Mouse (Mus musculus): ENCODE data around the gene Pim3. TPM values are rescaled to one million over a fixed set of nuclear protein-coding genes. Genes with fewer than 3 reads are reported as not detected.

The Pim3 gene
- total and polyA plus RNA-seq, 3 experiments = 11.4 to 26.0 (median 19.0) TPM

- Histone ChIP-seq H3K4me1 (ENCODE audit: control insufficient read depth in 1 of 2, insufficient read depth in 2 of 2) (peaks cover 11 to 15% of the 10 kb centered on the region in 2 experiments), H3K4me3 (replicated peaks in 1 of 3; ENCODE audit: low read depth in 2 of 3, low read length in 2 of 3, poor library complexity in 1 of 3) (no peak overlapping the region), H3K4me2 (ENCODE audit: insufficient read depth, low read depth, poor library complexity, severe bottlenecking) (no peak overlapping the region), H3K9ac (ENCODE audit: insufficient read depth, low read depth) (no peak overlapping the region), H3K79me2 (replicated peaks; ENCODE audit: control insufficient read depth, extremely low read depth, insufficient read depth, poor library complexity, severe bottlenecking) (0 out of 2 replicates have a peak, but pooled peaks cover 3% of the 10 kb centered on the region), H3K36me3 (replicated peaks in 1 of 2; ENCODE audit: control insufficient read depth in 1 of 2, insufficient read depth in 1 of 2, low read length in 1 of 2) (peaks cover 0 to 3% of the 10 kb centered on the region in 2 experiments), H3K27ac (ENCODE audit: insufficient read depth, low read depth) (no peak overlapping the region), H3K9me3 (replicated peaks; ENCODE audit: low read length) (peaks cover 2% of the 10 kb centered on the region), H3K27me3 (replicated peaks) (peaks cover 55% of the 10 kb centered on the region)
- dilution Hi-C loops (cut with MboI; ENCODE audit: extremely low pct_ligation_motif_present, extremely low pct_unique_long_range_greater_than_20kb, low sequenced_read_pairs) = no loop called here
- DNase-seq (ENCODE audit: extremely low read depth) = no peak
- in situ Hi-C loops (cut with MboI; ENCODE audit: low pct_ligation_motif_present, low pct_unique_long_range_greater_than_20kb, low sequenced_read_pairs) = no loop called here
- no peak for TF ChIP-seq E2F4 (IDR thresholded peaks at IDR 0.05; ENCODE audit: insufficient replicate concordance, low read depth, low read length)
- TF ChIP-seq ZKSCAN1 (IDR thresholded peaks at IDR 0.05; ENCODE audit: borderline replicate concordance, low read depth, low read length) = no peak
- no peak for TF ChIP-seq TCF12 (IDR thresholded peaks at IDR 0.05; ENCODE audit: low read depth, low read length)
- TF ChIP-seq SIN3A (IDR thresholded peaks at IDR 0.05; ENCODE audit: low read length) = no peak
- no peak for TF ChIP-seq JUN (IDR thresholded peaks at IDR 0.05; ENCODE audit: insufficient read depth, low read depth, low read length)
- TF ChIP-seq USF2 (conservative IDR thresholded peaks at IDR 0.05; ENCODE audit: low read depth, low read length) = no peak
- no peak for TF ChIP-seq KAT2A (IDR thresholded peaks at IDR 0.05; ENCODE audit: insufficient replicate concordance, low read length)
- no peak for TF ChIP-seq TBP (conservative IDR thresholded peaks at IDR 0.05; ENCODE audit: low read depth, low read length)
- TF ChIP-seq IRF4 (IDR thresholded peaks at IDR 0.05; ENCODE audit: low read depth, low read length) = no peak
- no peak for TF ChIP-seq MYC (IDR thresholded peaks at IDR 0.05; ENCODE audit: low read depth, low read length)
- no peak for TF ChIP-seq USF1 (IDR thresholded peaks at IDR 0.05; ENCODE audit: low read depth, low read length)
- TF ChIP-seq RCOR1 (conservative IDR thresholded peaks at IDR 0.05; ENCODE audit: low read depth, low read length) = no peak
- no peak for TF ChIP-seq CHD2 (IDR thresholded peaks at IDR 0.05; ENCODE audit: low read length)
Observed at GRCm38 (mm10) chr15:88859206-88859970, 2.6 kb upstream of the Pim3 start.

GRCm38 (mm10) chr15:88860781-88861180 is 1.2 kb upstream of the Pim3 start:
- dilution Hi-C loops (cut with MboI; ENCODE audit: extremely low pct_ligation_motif_present, extremely low pct_unique_long_range_greater_than_20kb, low sequenced_read_pairs) = no loop called here
- no peak overlapping the region for H3K4me2 ChIP-seq (ENCODE audit: insufficient read depth, low read depth, poor library complexity, severe bottlenecking)
- no peak overlapping the region for H3K4me3 ChIP-seq (replicated peaks in 1 of 3; ENCODE audit: low read depth in 2 of 3, low read length in 2 of 3, poor library complexity in 1 of 3)
- peaks cover 12 to 23% of the 10 kb centered on the region in 2 experiments for H3K4me1 ChIP-seq (ENCODE audit: control insufficient read depth in 1 of 2, insufficient read depth in 2 of 2)
- H3K36me3 ChIP-seq (replicated peaks in 1 of 2; ENCODE audit: control insufficient read depth in 1 of 2, insufficient read depth in 1 of 2, low read length in 1 of 2) = peaks cover 6 to 16% of the 10 kb centered on the region in 2 experiments
- H3K9me3 ChIP-seq (replicated peaks; ENCODE audit: low read length) = peaks cover 2% of the 10 kb centered on the region
- no peak for DNase-seq (ENCODE audit: extremely low read depth)
- no peak for TF ChIP-seq EP300 (IDR thresholded peaks at IDR 0.05; ENCODE audit: low read length)
- no peak for TF ChIP-seq NRF1 (IDR thresholded peaks at IDR 0.05; ENCODE audit: low read depth, low read length)
- no peak for TF ChIP-seq TCF12 (IDR thresholded peaks at IDR 0.05; ENCODE audit: low read depth, low read length)
- no peak for TF ChIP-seq USF2 (conservative IDR thresholded peaks at IDR 0.05; ENCODE audit: low read depth, low read length)
- TF ChIP-seq ELF1 (IDR thresholded peaks at IDR 0.05; ENCODE audit: low read depth, low read length) = no peak
- no peak for TF ChIP-seq SMC3 (IDR thresholded peaks at IDR 0.05; ENCODE audit: low read depth, low read length)
- no peak for TF ChIP-seq MAX (IDR thresholded peaks at IDR 0.05; ENCODE audit: low read length)
- no peak for TF ChIP-seq ZKSCAN1 (IDR thresholded peaks at IDR 0.05; ENCODE audit: borderline replicate concordance, low read depth, low read length)
- no peak for TF ChIP-seq MYC (IDR thresholded peaks at IDR 0.05; ENCODE audit: low read depth, low read length)
- no peak for TF ChIP-seq HCFC1 (IDR thresholded peaks at IDR 0.05; ENCODE audit: low read depth, low read length)
- no peak for TF ChIP-seq CHD1 (IDR thresholded peaks at IDR 0.05; ENCODE audit: low read depth, low read length)
- TF ChIP-seq PAX5 (IDR thresholded peaks at IDR 0.05; ENCODE audit: low read length) = no peak
- TF ChIP-seq IRF4 (IDR thresholded peaks at IDR 0.05; ENCODE audit: low read depth, low read length) = no peak
- no peak for TF ChIP-seq KAT2A (IDR thresholded peaks at IDR 0.05; ENCODE audit: insufficient replicate concordance, low read length)
- no peak for TF ChIP-seq MEF2A (IDR thresholded peaks at IDR 0.05; ENCODE audit: borderline replicate concordance, low read depth, low read length)
- TF ChIP-seq BHLHE40 (IDR thresholded peaks at IDR 0.05; ENCODE audit: low read depth, low read length) = no peak
- in situ Hi-C loops (cut with MboI; ENCODE audit: low pct_ligation_motif_present, low pct_unique_long_range_greater_than_20kb, low sequenced_read_pairs) = no loop called here
- H3K9ac ChIP-seq (ENCODE audit: insufficient read depth, low read depth) = no peak overlapping the region
- peaks cover 50% of the 10 kb centered on the region for H3K27me3 ChIP-seq (replicated peaks)
- H3K79me2 ChIP-seq (replicated peaks; ENCODE audit: control insufficient read depth, extremely low read depth, insufficient read depth, poor library complexity, severe bottlenecking) = 0 out of 2 replicates have a peak, but pooled peaks cover 3% of the 10 kb centered on the region
- H3K27ac ChIP-seq (ENCODE audit: insufficient read depth, low read depth) = no peak overlapping the region

Measured in CH12.LX (cell line).